ENCODE assay signal across 8 mouse cellular contexts in genomic region chr6:124779984-124780416, GRCm38 (mm10). TPM values are rescaled to one million over a fixed set of nuclear protein-coding genes. Genes with fewer than 3 reads are reported as not detected.
DNase-seq lines count a peak whose midpoint lies in the region; ATAC-seq and TF ChIP-seq lines count a peak whose summit lies in the region.

No protein-coding gene starts in this region.

- peak overlapping the region; percentile 32; the same call in 1 of the 2 replicates for H3K27ac ChIP-seq in hindbrain, embryonic 14.5 days
- H3K27ac ChIP-seq in macrophage = no peak overlapping the region

- H3K4me2 ChIP-seq in hindbrain, embryonic 14.5 days (replicated peaks) = peak overlapping the region; percentile 78

- H3K4me3 ChIP-seq in E14TG2a.4 (replicated peaks; ENCODE audit: low read length) (peak overlapping the region; percentile 55), macrophage (ENCODE audit: inconsistent target) (peak overlapping the region; percentile 4; the same call in 1 of the 2 replicates)
- H3K4me3 ChIP-seq in hindbrain, embryonic 14.5 days (replicated peaks; ENCODE audit: low read length) = peak overlapping the region; percentile 33

- DNase-seq in embryo, embryonic 10 days (ENCODE audit: low spot score) = peak; percentile 76
- DNase-seq in embryo, embryonic 11 days = no peak
- no peak for DNase-seq in hindbrain, embryonic 14.5 days (ENCODE audit: low spot score)
- DNase-seq in B cell, adult 2 months = no peak
- no peak for DNase-seq in gastrocnemius, postnatal 14 days
- DNase-seq in cerebellum, adult 8-10 months = no peak

- H3K27me3 ChIP-seq in E14TG2a.4 (ENCODE audit: insufficient read depth, low read length) = peaks cover 42% of the 10 kb centered on the region
- H3K27me3 ChIP-seq in hindbrain, embryonic 14.5 days (ENCODE audit: control insufficient read depth, insufficient read depth, low read length) = 0 out of 2 replicates have a peak, but pooled peaks cover 4% of the 10 kb centered on the region

- no peaks in the 10 kb centered on the region for H3K9me3 ChIP-seq in E14TG2a.4 (ENCODE audit: low read length)
- no peaks in the 10 kb centered on the region for H3K9me3 ChIP-seq in hindbrain, embryonic 14.5 days (ENCODE audit: control insufficient read depth, low read length)

- intact Hi-C loops in gastrocnemius, postnatal 14 days (cut with DNase I; ENCODE audit: low total_unique reads) = no loop called here

- ATAC-seq in hindbrain, embryonic 14.5 days (ENCODE audit: low FRiP score) = no peak

- no peaks in the 10 kb centered on the region for H3K36me3 ChIP-seq in E14TG2a.4 (ENCODE audit: insufficient read depth, low read length)
- no peaks in the 10 kb centered on the region for H3K36me3 ChIP-seq in hindbrain, embryonic 14.5 days (replicated peaks; ENCODE audit: control insufficient read depth, insufficient read depth)
- H3K36me3 ChIP-seq in macrophage (ENCODE audit: inconsistent target) = no peaks in the 10 kb centered on the region

- H3K4me1 ChIP-seq in E14TG2a.4 (replicated peaks; ENCODE audit: low read depth, low read length) = peaks cover 37% of the 10 kb centered on the region
- peaks cover 13% of the 10 kb centered on the region; the same call in 1 of the 2 replicates for H3K4me1 ChIP-seq in hindbrain, embryonic 14.5 days (replicated peaks; ENCODE audit: control insufficient read depth, insufficient read depth, low read length)

- H3K9ac ChIP-seq in hindbrain, embryonic 14.5 days = peak overlapping the region; percentile 49

- TF ChIP-seq CTCF in E14TG2a.4 (conservative IDR thresholded peaks at IDR 0.05; ENCODE audit: low read length) = no peak

- 5% methylated on average over 10 of the region's 10 CpGs for WGBS in hindbrain, embryonic 14.5 days
- 26% methylated on average over 9 of the region's 10 CpGs for WGBS in macrophage (ENCODE audit: missing documents)

- no peaks in the 10 kb centered on the region for H3K79me2 ChIP-seq in macrophage (ENCODE audit: inconsistent target)

RNA-seq across cellular contexts. Expression of gene Lrrc23, which starts 0.5 kb away (rescaled TPM):
- 3.7 and 6.4 TPM in 2 replicates for polyA plus RNA-seq in hindbrain, embryonic 14.5 days (2014; fragmentation: Nextera tagmentation; extraction: Ambion mirVana)
- total RNA-seq in macrophage (2018; cell fraction: chromatin; rRNA removed) = not detected
- not detected for total RNA-seq in macrophage (2018; cell fraction: cytosol; rRNA removed)
- total RNA-seq in macrophage (2018; cell fraction: nucleus; rRNA removed) = under 1 TPM in 1 of 26 experiments, not detected in 25; 0.48 TPM
- polyA plus RNA-seq in macrophage (2018) = not detected in 3 replicates
- not detected for total RNA-seq in gastrocnemius, postnatal 14 days (2021)

RNA-seq across cellular contexts. Expression of gene Eno2, which starts 10.5 kb away (rescaled TPM):
- polyA plus RNA-seq in hindbrain, embryonic 14.5 days (2014; fragmentation: Nextera tagmentation; extraction: Ambion mirVana) = 142 and 174 TPM in 2 replicates
- total RNA-seq in macrophage (2018; cell fraction: chromatin; rRNA removed) = 100 to 1,000 TPM in 25 of 26 experiments, 10 to 100 TPM in 1; 81.3 to 737 (median 196) TPM
- 10 to 100 TPM in 10 of 26 experiments, 1 to 10 TPM in 16; 4.9 to 24.9 (median 9.7) TPM for total RNA-seq in macrophage (2018; cell fraction: cytosol; rRNA removed)
- 100 to 1,000 TPM in 13 of 26 experiments, 10 to 100 TPM in 13; 45.0 to 295 (median 98.8) TPM for total RNA-seq in macrophage (2018; cell fraction: nucleus; rRNA removed)
- 4.8 to 9.6 TPM (median 6.7 TPM) in 3 replicates for polyA plus RNA-seq in macrophage (2018)
- 1 to 10 TPM; 1.9 to 2.3 TPM for total RNA-seq in gastrocnemius, postnatal 14 days (2021)

RNA-seq across cellular contexts. Expression of gene Atn1, which starts 23.7 kb away (rescaled TPM):
- 25.9 and 26.0 TPM in 2 replicates for polyA plus RNA-seq in hindbrain, embryonic 14.5 days (2014; fragmentation: Nextera tagmentation; extraction: Ambion mirVana)
- 10 to 100 TPM in 25 of 26 experiments, 1 to 10 TPM in 1; 6.9 to 45.0 (median 27.8) TPM for total RNA-seq in macrophage (2018; cell fraction: chromatin; rRNA removed)
- 10 to 100 TPM; 20.9 to 33.9 (median 27.3) TPM for total RNA-seq in macrophage (2018; cell fraction: cytosol; rRNA removed)
- 10 to 100 TPM; 13.0 to 48.5 (median 23.3) TPM for total RNA-seq in macrophage (2018; cell fraction: nucleus; rRNA removed)
- polyA plus RNA-seq in macrophage (2018) = 17.0 to 35.6 TPM (median 21.7 TPM) in 3 replicates
- total RNA-seq in gastrocnemius, postnatal 14 days (2021) = 10 to 100 TPM; 30.8 to 35.8 TPM

RNA-seq across cellular contexts. Expression of gene Gm45234, which starts 24.2 kb away (rescaled TPM):
- polyA plus RNA-seq in hindbrain, embryonic 14.5 days (2014; fragmentation: Nextera tagmentation; extraction: Ambion mirVana) = not detected in 2 replicates
- total RNA-seq in macrophage (2018; cell fraction: chromatin; rRNA removed) = 1 to 10 TPM in 1 of 26 experiments, not detected in 25; 2.2 TPM
- under 1 TPM in 7 of 26 experiments, not detected in 19; 0.10 to 0.44 (median 0.19) TPM for total RNA-seq in macrophage (2018; cell fraction: cytosol; rRNA removed)
- total RNA-seq in macrophage (2018; cell fraction: nucleus; rRNA removed) = under 1 TPM in 1 of 26 experiments, not detected in 25; 0.28 TPM
- not detected in 3 replicates for polyA plus RNA-seq in macrophage (2018)
- not detected for total RNA-seq in gastrocnemius, postnatal 14 days (2021)

RNA-seq across cellular contexts. Expression of gene Spsb2, which starts 28.5 kb away (rescaled TPM):
- polyA plus RNA-seq in hindbrain, embryonic 14.5 days (2014; fragmentation: Nextera tagmentation; extraction: Ambion mirVana) = 5.2 and 6.6 TPM in 2 replicates
- total RNA-seq in macrophage (2018; cell fraction: chromatin; rRNA removed) = 10 to 100 TPM in 16 of 26 experiments, 1 to 10 TPM in 10; 3.8 to 57.7 (median 13.4) TPM
- total RNA-seq in macrophage (2018; cell fraction: cytosol; rRNA removed) = 10 to 100 TPM; 13.6 to 65.5 (median 43.0) TPM
- 10 to 100 TPM in 24 of 26 experiments, 1 to 10 TPM in 2; 7.9 to 47.7 (median 21.7) TPM for total RNA-seq in macrophage (2018; cell fraction: nucleus; rRNA removed)
- 24.2 to 48.9 TPM (median 43.2 TPM) in 3 replicates for polyA plus RNA-seq in macrophage (2018)
- 1 to 10 TPM; 3.7 to 4.8 TPM for total RNA-seq in gastrocnemius, postnatal 14 days (2021)

Comparison
In these comparisons a context has a peak if more than half of its experiments do, and no peak if none do; other contexts are left out.
1. H3K4me3 ChIP-seq: peak in every context shown above with its lines; median percentile 55 in E14TG2a.4; 33 in hindbrain, embryonic 14.5 days; 4 in macrophage.
2. RNA of gene Eno2, which starts 10.5 kb away (polyA plus RNA-seq): 142 to 174 TPM in hindbrain, embryonic 14.5 days; 4.8 to 9.6 TPM in macrophage; every median in the first group is over 10 times any median in the second.